Mouse (Mus musculus) E14TG2a.4 (cell line): ENCODE measurements around the gene Itpk1.

Source experiments
- CTCF ChIP-seq: conservative IDR thresholded peaks from 2 replicates; pipeline ENCODE4 v1.5.1; 2014; ENCODE audit warnings: low read length
- POU5F1 ChIP-seq: IDR thresholded peaks from 2 replicates; pipeline ENCODE4 v1.6.1; 2014; ENCODE audit warnings: low read length, borderline replicate concordance

DNA sequence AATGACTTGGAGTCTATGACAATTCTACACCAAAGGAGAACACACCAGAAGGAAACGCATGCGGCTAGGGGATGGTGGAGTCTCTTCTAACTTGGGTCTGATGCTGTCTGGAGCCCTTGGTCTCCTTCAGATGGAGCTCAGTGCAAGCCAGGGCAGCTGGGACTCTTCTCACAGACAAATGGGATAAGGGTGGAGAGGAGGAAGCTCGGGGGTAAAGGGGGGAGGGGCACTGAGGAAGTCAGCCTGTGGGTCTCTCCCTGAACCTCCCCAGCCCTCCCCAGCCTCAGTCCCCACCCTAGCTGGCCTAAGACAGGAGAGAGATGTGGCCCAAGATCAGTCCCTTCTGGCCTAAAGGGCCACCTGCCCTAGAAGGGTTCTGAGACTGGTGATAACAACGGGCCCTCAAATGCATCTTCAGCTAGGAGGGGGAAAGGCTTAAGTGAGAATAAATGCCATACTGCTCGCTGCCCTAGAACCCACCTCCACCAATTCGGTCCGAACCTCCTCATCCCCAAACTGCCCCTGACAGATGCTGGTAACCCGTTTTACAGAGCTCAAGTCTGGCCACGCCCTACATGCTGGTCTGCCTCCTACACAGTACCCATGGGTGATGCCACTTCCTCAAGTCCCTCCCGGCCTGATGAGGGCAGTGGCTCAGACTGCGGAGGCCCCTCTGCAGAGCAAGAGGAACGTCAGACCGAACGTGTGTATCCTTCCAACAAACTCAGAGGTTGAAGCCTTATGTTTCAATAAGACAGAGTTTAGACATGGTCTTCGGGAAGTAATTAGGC lies 14.8 kb downstream of the Itpk1 start:
- TF ChIP-seq CTCF (no peak), POU5F1 (no peak)
